Mouse (Mus musculus) olfactory bulb, adult 2 months (tissue): ENCODE data around the gene Nmur1. TPM values are rescaled to one million over a fixed set of nuclear protein-coding genes. Genes with fewer than 3 reads are reported as not detected.

Experiments used
- H3K27ac ChIP-seq: fragments of 200-500 bp; 2 replicates; pipeline ENCODE4 v1.5.1; 2012; ENCODE audit warnings: low read depth, low read length; ENCODE audit not compliant: insufficient read depth
- H3K4me1 ChIP-seq: fragments of 200-500 bp; 2 replicates; pipeline ENCODE4 v1.6.1; 2012; ENCODE audit warnings: low read length; ENCODE audit not compliant: control insufficient read depth, insufficient read depth
- H3K4me3 ChIP-seq: fragments of 200-500 bp; 2 replicates; pipeline ENCODE4 v1.5.1; 2012; ENCODE audit warnings: mild to moderate bottlenecking, low read depth, low read length, moderate library complexity; ENCODE audit not compliant: insufficient read depth
- CTCF ChIP-seq: fragments of 200-500 bp; IDR thresholded peaks from 2 replicates; pipeline ENCODE4 v1.5.1; 2012; ENCODE audit warnings: low read depth, mild to moderate bottlenecking, low read length, moderate library complexity; ENCODE audit not compliant: insufficient read depth
- POLR2A ChIP-seq: fragments of 200-500 bp; IDR thresholded peaks from 2 replicates; pipeline ENCODE4 v1.6.1; 2012; ENCODE audit warnings: mild to moderate bottlenecking, low read depth, low read length, moderate library complexity; ENCODE audit not compliant: insufficient read depth
- WGBS: fragments of 180-500 bp; shearing (Covaris S2); methylation state at CpG from one replicate; pipeline ENCODE4 v1.1.7; 2018; 5-methylcytosine and 5-hydroxymethylcytosine counted together
- polyA plus RNA-seq: library from polyadenylated mRNA; stranded (reverse); fragments of >200 nt; gene quantifications from 2 replicates; pipeline ENCODE4 v1.2.4, GENCODE M21; 2012; ENCODE audit warnings: low replicate concordance; ENCODE audit not compliant: missing spikeins, insufficient read depth, insufficient read length

The Nmur1 gene
- polyA plus RNA-seq, 1 experiment, result not detected

DNA sequence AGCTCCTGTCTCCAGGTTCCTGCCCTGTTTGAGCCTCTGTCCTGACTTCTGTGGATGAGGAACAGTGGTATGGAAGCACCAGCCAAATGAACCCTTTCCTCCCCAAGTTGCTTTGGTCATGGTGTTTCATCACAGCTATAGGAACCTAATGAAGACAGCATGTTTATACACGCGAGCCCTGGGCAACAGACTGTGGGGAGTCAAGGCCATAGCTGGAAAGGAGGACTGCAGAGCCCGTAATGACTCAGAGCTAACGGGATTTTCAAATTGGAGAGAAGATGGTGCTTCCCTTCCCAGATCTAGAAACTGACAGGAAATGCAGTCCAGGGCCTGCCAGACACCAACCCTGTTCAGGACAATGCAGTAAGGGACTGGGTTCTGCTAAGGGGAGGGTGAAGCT is 33.3 kb upstream of the Nmur1 start:
- TF ChIP-seq POLR2A, result no peak
- TF ChIP-seq CTCF, result no peak
- H3K4me1 ChIP-seq, result no peaks in the 10 kb centered on the region
- H3K27ac ChIP-seq, result no peak overlapping the region
- no peak overlapping the region for H3K4me3 ChIP-seq
- 89% methylated on average over 4 of the region's 4 CpGs for WGBS

DNA sequence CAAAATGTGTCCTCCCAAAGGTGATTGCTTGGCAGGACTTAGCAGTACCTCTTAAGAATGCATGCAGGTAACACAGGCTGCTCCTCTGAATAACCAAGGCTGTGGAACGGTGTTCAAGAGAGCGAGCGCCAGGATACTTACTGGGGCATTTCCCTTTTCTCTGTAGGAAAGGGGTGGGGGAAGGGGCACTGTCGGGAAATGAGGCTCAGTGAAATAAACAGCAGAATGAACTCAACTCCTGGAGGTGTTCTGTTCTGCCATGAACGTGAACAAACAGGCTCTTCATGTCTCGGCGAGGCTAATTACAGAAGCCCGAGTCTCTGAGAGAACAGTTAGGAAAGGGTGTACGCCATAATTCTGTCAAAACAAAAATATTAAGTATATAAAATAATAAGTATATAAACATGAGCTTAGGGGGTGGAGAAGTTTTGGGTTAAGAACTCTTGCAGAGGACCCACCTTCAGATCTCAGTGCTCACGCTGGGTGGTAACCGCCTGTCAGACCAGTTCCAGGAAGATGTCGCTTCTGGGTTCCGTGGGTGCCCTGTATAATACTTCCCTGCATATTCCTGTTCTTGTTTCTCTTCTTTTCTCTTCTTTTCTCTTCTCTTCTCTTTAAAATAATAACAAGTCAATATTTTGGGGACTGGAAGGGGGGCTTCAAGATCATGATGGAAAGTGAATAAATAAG is 31.0 kb upstream of the Nmur1 start:
- 58% methylated on average over 13 of the region's 13 CpGs for WGBS
- Histone ChIP-seq H3K4me1 (no peaks in the 10 kb centered on the region), H3K4me3 (no peak overlapping the region), H3K27ac (no peak overlapping the region)
- TF ChIP-seq CTCF (no peak), POLR2A (no peak)

DNA sequence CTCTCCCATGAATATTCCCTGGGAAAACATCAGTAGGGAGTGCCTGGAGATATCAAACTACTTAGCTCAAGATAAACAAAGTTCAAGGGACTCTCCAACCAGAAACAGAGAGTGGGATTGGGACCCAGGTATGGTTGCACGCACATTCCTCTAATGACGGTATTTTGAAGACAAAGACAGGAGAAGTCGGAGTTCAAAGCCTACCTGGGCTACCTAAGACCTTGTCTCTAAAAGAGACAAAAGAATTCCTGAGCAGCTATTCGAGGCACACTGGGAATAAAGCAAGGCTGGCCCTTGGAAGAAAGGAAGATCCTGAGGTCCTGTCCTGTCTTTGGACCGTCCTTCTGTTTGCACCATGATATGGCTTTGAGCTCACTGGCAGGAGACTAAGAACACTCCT is 26.7 kb upstream of the Nmur1 start:
- no peak overlapping the region for H3K27ac ChIP-seq
- H3K4me3 ChIP-seq, result no peak overlapping the region
- whole genome bisulfite sequencing, result 73% methylated on average over 5 of the region's 5 CpGs
- H3K4me1 ChIP-seq, result peaks cover 8% of the 10 kb centered on the region
- TF ChIP-seq CTCF (no peak), POLR2A (no peak)

DNA sequence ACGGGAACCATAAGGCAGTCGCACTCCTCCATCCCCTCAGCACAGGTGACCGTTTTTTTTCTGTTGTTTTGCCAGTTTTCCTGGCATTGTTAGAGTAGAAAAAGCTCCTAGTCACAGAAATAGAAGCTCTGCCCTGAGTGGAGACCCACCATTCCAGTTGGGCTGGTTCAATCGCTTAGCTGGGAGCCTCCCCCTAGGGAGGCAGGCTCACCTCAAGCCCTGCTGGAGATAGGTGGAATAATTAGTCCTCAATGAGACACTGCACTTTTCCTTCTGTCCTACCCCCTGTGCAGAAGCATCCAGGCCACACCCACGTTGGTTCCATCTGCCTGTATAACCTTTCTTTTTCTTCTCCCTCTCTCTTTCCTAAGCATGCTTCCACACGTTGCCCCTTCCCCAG is 23.9 kb upstream of the Nmur1 start:
- H3K4me1 ChIP-seq, result peaks cover 11% of the 10 kb centered on the region
- TF ChIP-seq CTCF, result no peak
- TF ChIP-seq POLR2A, result no peak
- H3K4me3 ChIP-seq, result no peak overlapping the region
- WGBS, result 67% methylated on average over 6 of the region's 6 CpGs
- H3K27ac ChIP-seq, result no peak overlapping the region

DNA sequence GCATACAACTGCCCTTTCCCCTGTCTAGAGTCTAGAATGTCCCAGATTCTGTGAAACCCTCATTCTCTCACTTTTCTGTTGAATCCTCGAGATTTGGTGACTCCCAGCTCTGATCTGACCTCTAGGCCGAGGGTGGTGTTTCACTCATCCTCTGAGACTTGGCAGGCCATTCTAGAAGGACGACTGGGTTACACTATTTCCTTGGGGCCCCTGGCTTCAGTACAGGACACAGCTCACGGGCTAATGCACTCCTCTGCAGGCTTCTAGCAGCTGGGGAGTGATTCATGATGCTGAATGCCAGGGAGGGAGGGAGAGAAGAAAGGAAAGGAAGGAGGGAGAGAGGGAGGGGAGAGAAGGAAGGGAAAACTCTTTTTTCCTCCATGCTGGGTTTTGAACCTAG is 22.2 kb upstream of the Nmur1 start:
- TF ChIP-seq POLR2A (no peak), CTCF (no peak)
- Histone ChIP-seq H3K4me1 (peaks cover 18% of the 10 kb centered on the region), H3K4me3 (no peak overlapping the region), H3K27ac (peak overlapping the region; percentile 14; the same call in 1 of the 2 replicates)
- 20% methylated on average over 4 of the region's 4 CpGs for WGBS

DNA sequence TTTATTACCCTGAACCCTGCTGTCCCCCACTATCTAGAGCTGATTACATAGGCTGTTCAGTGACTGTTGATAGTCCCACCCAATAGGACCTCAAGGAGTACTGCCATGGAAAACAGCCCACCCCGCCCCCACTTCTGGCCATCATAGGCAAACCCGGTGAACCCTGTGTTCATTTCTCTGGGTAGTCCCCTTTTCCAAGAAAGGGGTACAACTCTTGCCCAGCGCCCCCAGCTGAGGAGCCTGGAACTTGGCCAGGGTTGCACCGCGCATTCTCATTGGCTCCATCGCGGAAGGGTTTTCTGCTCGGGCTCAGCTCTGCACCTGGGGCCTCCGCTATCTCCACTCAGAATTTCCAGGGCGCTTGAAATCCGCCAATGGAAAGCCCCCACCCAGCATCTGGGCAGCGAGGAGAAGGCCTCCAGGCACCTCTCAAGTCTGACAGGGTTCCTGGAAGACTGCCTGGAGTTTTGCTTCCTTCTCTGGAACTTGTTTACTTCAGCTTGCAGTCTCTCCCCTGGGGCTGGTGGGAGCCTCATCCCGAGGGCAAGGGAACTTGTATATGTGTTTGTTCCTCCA is 21.7 kb upstream of the Nmur1 start:
- H3K27ac ChIP-seq, result peak overlapping the region; percentile 14; the same call in 1 of the 2 replicates
- 20% methylated on average over 13 of the region's 13 CpGs for WGBS
- no peak overlapping the region for H3K4me3 ChIP-seq
- TF ChIP-seq CTCF (no peak), POLR2A (no peak)
- peaks cover 24% of the 10 kb centered on the region for H3K4me1 ChIP-seq

DNA sequence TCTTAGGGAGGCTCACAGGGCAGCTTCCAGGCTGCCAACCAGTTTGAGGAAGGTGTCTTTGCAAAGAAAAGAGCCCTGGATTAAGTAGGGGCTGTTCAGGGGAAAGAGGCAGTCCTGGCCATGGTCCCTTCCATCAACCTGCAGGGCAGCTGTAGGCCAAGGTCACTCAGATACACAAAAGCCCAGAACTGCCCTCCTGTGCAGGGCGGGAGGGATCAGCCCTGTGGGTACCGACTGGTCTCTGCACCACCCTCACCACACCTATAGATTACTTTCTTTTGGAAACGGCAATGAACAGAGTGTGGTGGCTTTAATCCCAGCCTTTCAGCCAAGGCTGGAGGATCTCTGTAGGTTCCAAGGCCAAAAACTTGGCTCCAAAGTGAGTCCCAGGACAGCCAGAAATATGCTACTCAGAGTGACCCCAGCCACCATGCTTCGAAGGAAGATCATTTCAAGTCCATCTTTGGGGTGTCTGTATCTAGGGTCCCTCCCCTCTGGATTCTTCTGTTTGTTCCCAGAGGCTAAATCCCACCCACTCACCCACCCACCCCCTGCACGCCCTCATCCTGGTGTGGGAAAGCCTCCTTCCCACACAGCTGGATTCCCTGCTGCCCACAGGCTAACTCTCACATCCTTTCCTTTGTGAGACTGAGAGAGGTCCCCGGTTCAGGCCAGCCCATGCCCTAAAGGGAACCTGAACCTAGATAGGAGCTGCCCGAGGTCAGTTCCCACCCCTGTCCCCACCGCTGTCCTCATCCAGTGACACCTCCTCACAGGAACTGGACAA is 17.6 kb upstream of the Nmur1 start:
- peak overlapping the region; percentile 99 for H3K27ac ChIP-seq
- H3K4me1 ChIP-seq, result peaks cover 50% of the 10 kb centered on the region
- WGBS, result 46% methylated on average over 8 of the region's 8 CpGs
- peak overlapping the region; percentile 1; the same call in 1 of the 2 replicates for H3K4me3 ChIP-seq
- no peak for TF ChIP-seq POLR2A
- TF ChIP-seq CTCF, result no peak

DNA sequence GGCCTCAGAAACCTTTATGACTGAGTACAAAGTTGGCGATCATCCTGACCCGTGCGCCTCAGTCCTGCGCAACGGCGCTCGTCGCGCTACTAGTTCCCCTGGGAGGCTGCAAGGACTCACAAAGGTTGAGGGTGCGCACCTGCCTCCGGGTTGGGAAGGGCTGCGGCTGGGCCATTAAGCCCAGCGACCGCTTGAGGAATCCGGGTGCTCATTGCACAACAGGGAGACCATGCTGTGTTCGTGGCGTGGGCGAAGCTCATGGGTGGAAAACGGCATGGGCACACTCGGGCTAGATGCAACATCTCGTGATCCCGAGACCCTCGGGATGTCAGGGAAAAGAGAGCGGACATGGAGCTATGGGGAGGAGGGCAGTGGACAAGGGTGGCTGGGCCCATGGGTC is 16.8 kb upstream of the Nmur1 start:
- peak overlapping the region; percentile 99 for H3K27ac ChIP-seq
- TF ChIP-seq CTCF, result no peak
- no peak for TF ChIP-seq POLR2A
- H3K4me3 ChIP-seq, result peak overlapping the region; percentile 64
- WGBS, result 2% methylated on average over 24 of the region's 24 CpGs
- H3K4me1 ChIP-seq, result peaks cover 44% of the 10 kb centered on the region

DNA sequence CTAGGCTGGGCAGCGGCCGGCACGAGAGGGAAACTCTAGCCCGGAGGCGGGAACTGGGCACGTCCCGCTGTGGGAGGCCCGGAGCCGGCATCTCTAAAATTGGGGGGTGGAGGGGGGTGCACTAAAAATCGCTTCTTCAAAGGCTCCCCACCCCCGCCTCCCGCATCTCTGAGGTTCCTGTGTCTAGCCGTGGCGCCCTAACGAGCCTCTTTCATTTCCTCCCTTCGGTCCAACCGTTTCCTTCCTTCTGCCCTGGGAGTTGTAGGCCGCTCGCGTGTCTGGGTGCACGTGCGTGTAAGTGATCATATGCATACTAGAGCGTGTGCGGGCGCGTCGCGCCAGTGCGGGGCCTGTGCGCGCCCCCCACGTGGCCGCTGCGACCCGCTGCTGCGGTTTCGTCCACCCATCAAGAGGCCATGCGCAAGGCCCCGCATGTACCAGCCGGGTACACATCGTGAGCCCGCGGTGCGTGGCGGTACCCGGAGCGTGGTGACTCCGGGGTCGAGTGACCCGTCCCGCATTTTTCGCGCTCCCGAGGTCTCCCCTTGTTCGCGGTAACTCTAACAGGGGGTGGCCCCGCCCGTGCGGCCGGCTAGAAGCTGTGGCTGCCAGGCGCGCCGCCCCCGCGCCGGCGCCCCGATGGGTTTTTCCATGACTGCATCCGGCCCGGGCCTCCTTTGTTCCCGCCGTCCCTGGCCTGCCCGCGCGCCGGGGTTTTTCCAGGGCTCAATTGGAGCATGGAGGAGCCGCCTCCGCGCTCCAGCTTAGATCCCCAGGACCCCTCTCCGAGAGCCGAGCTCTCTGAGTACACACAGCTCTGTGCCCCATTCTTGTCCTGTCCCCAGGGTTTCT is 16.2 kb upstream of the Nmur1 start:
- Histone ChIP-seq H3K4me1 (peaks cover 39% of the 10 kb centered on the region), H3K4me3 (peak overlapping the region; percentile 64), H3K27ac (peak overlapping the region; percentile 99)
- TF ChIP-seq POLR2A (peak; percentile 28; the same call in 1 of the 2 replicates), CTCF (no peak)
- under 1% methylated on average over 81 of the region's 81 CpGs for WGBS
